Mouse (Mus musculus) forebrain, embryonic 15.5 days (tissue): ENCODE measurements around the gene Eral1. TPM values are rescaled to one million over a fixed set of nuclear protein-coding genes. Genes with fewer than 3 reads are reported as not detected.

Experiments
- ATAC-seq: fragments of 200-750 bp; cut with Nextera tagmentation; replicated peaks from 2 replicates; pipeline ENCODE4 v1.8.0; 2017; ENCODE audit warnings: mild to moderate bottlenecking, moderate TSS enrichment, moderate library complexity
- H3K27ac ChIP-seq: fragments of 300-500 bp; sonication (generic); replicated peaks from 2 replicates; pipeline ENCODE4 v1.5.1; 2015; ENCODE audit warnings: mild to moderate bottlenecking, inconsistent platforms
- H3K27me3 ChIP-seq: fragments of 300-500 bp; sonication (generic); 2 replicates; pipeline ENCODE4 v1.6.1; 2015; ENCODE audit warnings: inconsistent platforms
- H3K36me3 ChIP-seq: fragments of 300-500 bp; sonication (generic); 2 replicates; pipeline ENCODE4 v1.6.1; 2015; ENCODE audit warnings: mild to moderate bottlenecking, inconsistent platforms
- H3K4me1 ChIP-seq: fragments of 300-500 bp; sonication (generic); 2 replicates; pipeline ENCODE4 v1.6.1; 2015; ENCODE audit warnings: inconsistent platforms
- H3K4me2 ChIP-seq: fragments of 300-500 bp; sonication (generic); replicated peaks from 2 replicates; pipeline ENCODE4 v1.6.1; 2015; ENCODE audit warnings: mild to moderate bottlenecking, inconsistent platforms
- H3K4me3 ChIP-seq: fragments of 300-500 bp; sonication (generic); 2 replicates; pipeline ENCODE4 v1.5.1; 2015; ENCODE audit warnings: mild to moderate bottlenecking, inconsistent platforms
- H3K9ac ChIP-seq: fragments of 300-500 bp; sonication (generic); replicated peaks from 2 replicates; pipeline ENCODE4 v1.6.1; 2015; ENCODE audit warnings: mild to moderate bottlenecking, inconsistent platforms
- H3K9me3 ChIP-seq: fragments of 300-500 bp; sonication (generic); 2 replicates; pipeline ENCODE4 v1.6.1; 2016; ENCODE audit warnings: inconsistent platforms
- WGBS: fragments of 180-500 bp; shearing (Covaris S2); methylation state at CpG from one replicate; pipeline ENCODE4 v1.1.7; 2015; ENCODE audit warnings: mixed read lengths; 5-methylcytosine and 5-hydroxymethylcytosine counted together
- polyA plus RNA-seq: library from polyadenylated mRNA; unstranded; fragments of >200 nt; fragmentation: Nextera tagmentation; extraction: Ambion mirVana; gene quantifications from 2 replicates; pipeline ENCODE4 v1.2.1, GENCODE M21; 2015

Gene Eral1
- polyA plus RNA-seq, 1 experiment from 2014 or later: 33.3 TPM

DNA sequence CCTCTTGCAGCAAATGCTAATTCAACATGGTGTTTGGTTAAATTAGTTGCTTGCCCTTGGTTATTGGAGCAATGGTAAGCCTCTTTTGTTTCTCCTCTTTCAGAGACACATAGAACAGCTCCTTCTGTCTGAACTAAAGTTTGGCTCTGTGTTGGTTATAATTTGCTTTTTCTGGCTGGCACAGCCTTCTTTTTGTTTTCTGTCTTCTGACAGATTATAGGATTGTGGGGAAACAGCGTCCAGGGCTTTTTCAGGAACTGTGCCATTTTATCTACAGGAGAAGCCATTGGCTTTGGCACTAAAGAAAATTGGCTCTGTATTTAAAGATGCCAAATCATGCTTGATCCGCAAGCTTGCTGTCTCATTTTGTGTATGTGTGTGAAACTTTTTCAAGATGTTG, 33.4 kb upstream of the Eral1 start:
- 15% methylated on average over 2 of the region's 2 CpGs for WGBS
- H3K27ac ChIP-seq: peak overlapping the region; percentile 90

DNA sequence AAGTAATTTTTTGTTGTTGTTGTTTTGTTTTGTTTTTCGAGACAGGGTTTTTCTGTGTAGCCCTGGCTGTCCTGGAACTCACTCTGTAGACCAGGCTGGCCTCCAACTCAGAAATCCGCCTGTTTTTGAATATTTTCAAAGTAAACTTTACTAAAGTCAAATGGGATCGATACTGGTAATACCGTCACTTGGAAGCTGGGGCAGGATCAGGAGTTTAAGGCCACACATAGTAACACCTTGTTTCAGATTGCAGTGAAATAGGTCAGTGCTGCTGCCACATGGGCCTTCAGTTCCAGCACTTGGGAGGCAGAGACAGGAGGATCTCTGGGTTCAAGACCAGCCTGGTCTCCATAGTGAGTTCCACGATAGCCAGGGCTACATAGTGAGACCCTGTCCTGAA, 24.3 kb upstream of the Eral1 start:
- Histone ChIP-seq H3K4me1 (no peaks in the 10 kb centered on the region), H3K9ac (no peak overlapping the region), H3K36me3 (peaks cover 4% of the 10 kb centered on the region; the same call in 1 of the 2 replicates), H3K4me2 (no peak overlapping the region), H3K27me3 (no peaks in the 10 kb centered on the region), H3K27ac (no peak overlapping the region), H3K9me3 (no peaks in the 10 kb centered on the region), H3K4me3 (no peak overlapping the region)
- WGBS: 93% methylated on average over 5 of the region's 5 CpGs
- no peak for ATAC-seq

More for the DNA sequence above, 33.4 kb upstream of the Eral1 start:
- Histone ChIP-seq H3K9ac (no peak overlapping the region), H3K36me3 (no peaks in the 10 kb centered on the region), H3K9me3 (no peaks in the 10 kb centered on the region), H3K4me2 (0 out of 2 replicates have a peak overlapping the region, but pooled peaks have one; percentile 76), H3K27me3 (no peaks in the 10 kb centered on the region), H3K4me1 (peaks cover 51% of the 10 kb centered on the region), H3K4me3 (no peak overlapping the region; the same call in 1 of the 2 replicates)
- peak; percentile 24; the same call in 1 of the 2 replicates for ATAC-seq

DNA sequence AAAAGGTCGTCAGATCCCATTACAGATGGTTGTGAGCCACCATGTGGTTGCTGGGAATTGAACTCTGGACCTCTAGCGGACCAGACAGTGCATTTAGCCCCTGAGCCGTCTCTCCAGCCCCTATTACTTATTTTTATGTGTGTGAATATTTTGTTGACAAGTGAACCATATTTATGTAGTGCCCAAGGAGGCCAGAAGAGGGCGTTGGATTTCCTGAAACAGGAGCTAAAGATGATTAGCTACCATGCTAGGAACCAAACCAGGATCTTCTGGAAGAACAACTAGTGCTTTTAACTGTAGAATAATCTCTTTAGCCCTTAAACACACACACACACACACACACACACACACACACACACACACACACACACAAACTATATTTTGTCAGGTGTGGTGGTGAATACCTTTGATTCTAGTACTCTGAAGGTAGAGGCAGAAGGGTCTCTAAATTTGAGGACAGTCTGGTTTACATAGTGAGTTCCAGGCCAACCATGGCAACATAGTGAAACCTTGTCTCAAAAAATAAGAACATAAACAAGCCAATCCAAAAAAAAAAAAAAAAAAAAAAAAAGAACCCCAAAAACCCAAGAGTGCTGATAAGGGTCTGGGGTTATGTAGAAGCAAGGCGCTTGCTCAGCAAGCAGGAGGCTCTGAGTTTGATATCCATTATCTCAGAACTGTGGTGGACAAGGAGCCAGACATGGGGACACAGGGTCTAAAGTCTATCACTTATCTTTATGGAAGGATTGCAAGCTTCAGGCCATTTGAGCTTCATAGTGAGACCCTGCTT, 23.0 kb upstream of the Eral1 start:
- Histone ChIP-seq H3K4me3 (no peak overlapping the region), H3K4me2 (no peak overlapping the region), H3K27me3 (no peaks in the 10 kb centered on the region), H3K4me1 (peaks cover 2% of the 10 kb centered on the region; the same call in 1 of the 2 replicates), H3K9me3 (no peaks in the 10 kb centered on the region), H3K9ac (no peak overlapping the region), H3K36me3 (peaks cover 4% of the 10 kb centered on the region; the same call in 1 of the 2 replicates), H3K27ac (no peak overlapping the region)
- ATAC-seq: no peak
- WGBS: 71% methylated on average over 5 of the region's 5 CpGs

- Histone ChIP-seq H3K4me1 (peaks cover 10% of the 10 kb centered on the region), H3K4me2 (no peak overlapping the region), H3K9ac (no peak overlapping the region), H3K27me3 (no peaks in the 10 kb centered on the region), H3K9me3 (no peaks in the 10 kb centered on the region), H3K36me3 (peaks cover 4% of the 10 kb centered on the region; the same call in 1 of the 2 replicates), H3K4me3 (no peak overlapping the region), H3K27ac (no peak overlapping the region)
- WGBS: 94% methylated on average over 5 of the region's 5 CpGs
- no peak for ATAC-seq
Observed at GRCm38 (mm10) chr11:78102142-78102541, 22.0 kb upstream of the Eral1 start.

DNA sequence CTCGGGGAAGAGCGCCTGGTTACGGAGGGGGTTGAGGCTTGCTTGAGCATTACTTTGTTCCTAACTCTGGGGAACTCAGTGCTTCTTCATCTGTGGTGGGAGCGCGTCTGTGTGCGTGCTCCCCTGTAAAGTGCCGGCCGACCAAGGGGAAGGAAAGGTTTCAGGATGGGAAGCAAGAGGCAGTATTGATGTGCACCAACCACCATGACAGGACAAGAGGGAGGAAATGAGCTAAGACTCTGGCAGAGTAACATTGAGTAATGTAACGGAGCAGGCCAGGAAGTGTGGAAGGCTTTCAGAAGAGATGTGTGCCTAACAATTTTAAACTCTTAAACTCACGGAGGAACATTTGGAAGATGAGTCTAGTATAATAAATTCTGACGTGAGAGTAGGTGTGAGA, 20.6 kb upstream of the Eral1 start:
- H3K9me3 ChIP-seq: no peaks in the 10 kb centered on the region
- no peak for ATAC-seq
- 94% methylated on average over 11 of the region's 11 CpGs for WGBS
- H3K4me2 ChIP-seq: no peak overlapping the region
- H3K27ac ChIP-seq: no peak overlapping the region
- H3K4me3 ChIP-seq: no peak overlapping the region
- no peaks in the 10 kb centered on the region for H3K27me3 ChIP-seq
- H3K36me3 ChIP-seq: no peaks in the 10 kb centered on the region
- H3K9ac ChIP-seq: no peak overlapping the region
- peaks cover 22% of the 10 kb centered on the region for H3K4me1 ChIP-seq

DNA sequence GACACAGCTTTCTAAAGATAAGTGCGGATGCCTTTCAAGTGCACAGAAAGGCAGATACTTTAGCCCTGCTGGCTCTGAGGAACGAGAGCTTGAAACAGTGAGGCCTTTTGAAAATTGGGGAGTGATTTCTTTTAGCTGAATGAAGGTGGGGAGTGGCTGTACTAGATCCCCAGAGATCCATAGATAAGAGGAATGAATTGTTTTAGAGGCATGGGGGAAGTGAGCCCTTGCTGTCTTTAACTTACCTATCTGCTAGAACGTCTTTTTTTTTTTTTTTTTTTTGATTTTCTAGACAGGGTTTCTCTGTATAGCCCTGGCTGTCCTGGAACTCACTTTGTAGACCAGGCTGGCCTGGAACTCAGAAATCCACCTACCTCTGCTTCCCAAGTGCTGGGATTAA, 16.9 kb upstream of the Eral1 start:
- H3K27ac ChIP-seq: no peak overlapping the region
- peak overlapping the region; percentile 6 for H3K4me2 ChIP-seq
- H3K4me3 ChIP-seq: 0 out of 2 replicates have a peak overlapping the region, but pooled peaks have one; percentile 1
- no peaks in the 10 kb centered on the region for H3K27me3 ChIP-seq
- no peaks in the 10 kb centered on the region for H3K9me3 ChIP-seq
- H3K36me3 ChIP-seq: no peaks in the 10 kb centered on the region
- no peak for ATAC-seq
- peaks cover 31% of the 10 kb centered on the region for H3K4me1 ChIP-seq
- no peak overlapping the region for H3K9ac ChIP-seq
- WGBS: 38% methylated on average over 3 of the region's 3 CpGs

DNA sequence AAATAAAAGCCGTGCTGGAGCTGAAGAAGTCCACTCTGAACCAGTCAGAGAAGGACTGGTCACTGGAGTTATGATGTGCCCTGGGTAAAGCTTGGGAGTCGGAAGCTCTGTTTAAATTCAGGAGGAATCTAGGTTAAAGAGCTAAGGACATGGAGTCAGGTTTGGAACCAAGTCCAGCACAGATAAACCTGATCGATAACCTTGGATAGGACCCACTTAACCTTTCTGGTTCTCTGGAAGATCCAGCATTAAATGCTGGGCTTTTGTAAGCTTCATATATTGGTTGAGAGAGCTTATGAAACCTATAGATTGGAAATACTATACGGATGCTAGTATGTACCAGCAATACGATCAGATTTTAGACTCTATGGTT, 14.9 kb upstream of the Eral1 start:
- Histone ChIP-seq H3K9me3 (no peaks in the 10 kb centered on the region), H3K27ac (peak overlapping the region; percentile 69)

GRCm38 (mm10) chr11:78094504-78095143, 14.4 kb upstream of the Eral1 start, which contains the start of gene Fam222b:
Gene Fam222b, plus strand, starts transcription at chr11:78094660.
- H3K9me3 ChIP-seq: no peaks in the 10 kb centered on the region
- H3K4me3 ChIP-seq: peak within 1 kb of the TSS; percentile 73
- peak within 1 kb of the TSS; percentile 86 for H3K4me2 ChIP-seq
- peaks cover 31% of the 10 kb centered on the region for H3K4me1 ChIP-seq
- no peaks in the 10 kb centered on the region for H3K27me3 ChIP-seq
- ATAC-seq: peak; percentile 96
- peak within 1 kb of the TSS; percentile 88 for H3K9ac ChIP-seq
- no peaks in the 10 kb centered on the region for H3K36me3 ChIP-seq
- H3K27ac ChIP-seq: peak within 1 kb of the TSS; percentile 69
- WGBS: under 1% methylated on average over 38 of the region's 38 CpGs

More for the DNA sequence above, 14.9 kb upstream of the Eral1 start:
- Histone ChIP-seq H3K36me3 (no peaks in the 10 kb centered on the region), H3K9ac (peak overlapping the region; percentile 88), H3K4me2 (peak overlapping the region; percentile 86), H3K27me3 (no peaks in the 10 kb centered on the region), H3K4me1 (peaks cover 31% of the 10 kb centered on the region), H3K4me3 (peak overlapping the region; percentile 73)
- no peak for ATAC-seq
- 28% methylated on average over 5 of the region's 5 CpGs for WGBS

DNA sequence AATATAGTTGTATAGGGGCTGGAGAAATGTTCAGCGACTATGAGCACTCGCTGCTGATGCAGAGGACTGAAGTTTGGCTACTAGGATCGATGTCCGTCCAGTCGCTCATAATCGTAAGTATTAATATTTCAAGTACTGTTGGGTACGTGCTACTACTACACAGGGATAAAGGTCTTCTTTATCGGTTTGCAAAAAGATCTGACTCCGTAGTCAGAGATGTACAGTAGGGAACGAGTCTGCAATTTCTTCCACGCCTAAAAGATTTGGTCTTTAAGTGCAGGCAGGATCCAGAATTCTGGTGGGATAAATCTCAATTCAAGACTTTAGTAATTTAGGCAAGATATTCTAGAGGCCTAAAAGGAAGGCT, 13.9 kb upstream of the Eral1 start:
- H3K9ac ChIP-seq: peak overlapping the region; percentile 88
- H3K27me3 ChIP-seq: no peaks in the 10 kb centered on the region
- H3K4me1 ChIP-seq: peaks cover 31% of the 10 kb centered on the region
- peak overlapping the region; percentile 73 for H3K4me3 ChIP-seq
- H3K4me2 ChIP-seq: peak overlapping the region; percentile 86
- peak; percentile 45 for ATAC-seq
- no peaks in the 10 kb centered on the region for H3K36me3 ChIP-seq
- H3K27ac ChIP-seq: peak overlapping the region; percentile 69
- H3K9me3 ChIP-seq: no peaks in the 10 kb centered on the region
- 56% methylated on average over 11 of the region's 11 CpGs for WGBS

DNA sequence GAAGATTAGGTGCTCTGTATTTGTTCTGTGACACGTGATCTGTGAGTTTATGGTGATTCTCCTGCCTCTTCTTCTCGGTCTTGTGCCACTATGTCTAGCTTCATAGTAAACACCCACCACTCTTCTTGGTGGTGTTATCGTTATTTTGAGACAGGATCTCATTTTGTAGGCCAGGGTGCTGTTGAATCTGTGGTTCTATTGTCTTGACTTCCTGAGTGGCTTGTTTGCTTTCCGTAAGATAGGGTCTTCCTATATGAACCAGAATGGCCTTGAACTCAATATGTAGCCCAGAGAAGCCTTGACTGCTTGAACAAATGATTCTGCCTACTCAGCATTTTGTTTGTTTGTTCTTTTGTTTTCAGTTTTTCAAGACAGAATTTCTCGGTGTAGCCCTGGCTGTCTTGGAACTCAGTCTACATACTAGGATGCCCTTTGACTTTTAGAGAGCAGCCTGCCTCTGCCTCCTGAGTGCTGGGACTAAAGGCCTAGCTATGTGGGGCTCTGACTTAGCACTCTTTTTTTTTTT, 7.6 kb upstream of the Eral1 start:
- no peak overlapping the region for H3K27ac ChIP-seq
- no peak overlapping the region for H3K4me2 ChIP-seq
- H3K9me3 ChIP-seq: no peaks in the 10 kb centered on the region
- no peaks in the 10 kb centered on the region for H3K4me1 ChIP-seq
- H3K27me3 ChIP-seq: peaks cover 4% of the 10 kb centered on the region; the same call in 1 of the 2 replicates
- 80% methylated on average over 5 of the region's 5 CpGs for WGBS
- H3K9ac ChIP-seq: no peak overlapping the region
- H3K36me3 ChIP-seq: no peaks in the 10 kb centered on the region
- no peak overlapping the region for H3K4me3 ChIP-seq
- ATAC-seq: no peak

DNA sequence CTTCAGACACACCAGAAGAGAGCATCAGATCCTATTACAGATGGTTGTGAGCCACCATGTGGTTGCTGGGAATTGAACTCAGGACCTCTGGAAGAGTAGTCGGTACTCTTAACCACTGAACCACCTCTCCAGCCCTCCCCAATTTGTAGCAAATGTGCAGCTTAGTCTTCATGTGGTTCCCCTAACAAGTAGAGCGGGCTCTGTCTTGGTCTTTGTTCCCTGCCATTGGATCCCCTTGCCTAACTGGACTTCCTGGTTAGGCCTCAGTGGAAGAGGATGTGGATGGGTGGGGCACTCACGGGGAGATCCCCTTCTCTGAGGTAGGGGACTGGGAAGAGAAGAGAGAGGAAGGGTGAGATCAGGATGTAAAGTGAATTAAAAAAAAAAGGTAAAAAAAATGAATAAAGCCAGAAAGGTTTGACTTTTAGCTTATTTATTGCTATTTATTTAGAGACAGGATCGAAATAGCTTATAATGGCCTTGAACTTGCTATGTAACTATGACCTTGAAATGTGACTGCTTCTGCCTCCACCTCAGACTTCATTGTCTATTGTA, 6.8 kb upstream of the Eral1 start:
- peaks cover 4% of the 10 kb centered on the region; the same call in 1 of the 2 replicates for H3K27me3 ChIP-seq
- no peak for ATAC-seq
- no peaks in the 10 kb centered on the region for H3K9me3 ChIP-seq
- WGBS: 79% methylated on average over 4 of the region's 4 CpGs
- no peak overlapping the region for H3K4me3 ChIP-seq
- no peak overlapping the region for H3K27ac ChIP-seq
- H3K9ac ChIP-seq: no peak overlapping the region
- no peaks in the 10 kb centered on the region for H3K36me3 ChIP-seq
- H3K4me2 ChIP-seq: no peak overlapping the region
- no peaks in the 10 kb centered on the region for H3K4me1 ChIP-seq

DNA sequence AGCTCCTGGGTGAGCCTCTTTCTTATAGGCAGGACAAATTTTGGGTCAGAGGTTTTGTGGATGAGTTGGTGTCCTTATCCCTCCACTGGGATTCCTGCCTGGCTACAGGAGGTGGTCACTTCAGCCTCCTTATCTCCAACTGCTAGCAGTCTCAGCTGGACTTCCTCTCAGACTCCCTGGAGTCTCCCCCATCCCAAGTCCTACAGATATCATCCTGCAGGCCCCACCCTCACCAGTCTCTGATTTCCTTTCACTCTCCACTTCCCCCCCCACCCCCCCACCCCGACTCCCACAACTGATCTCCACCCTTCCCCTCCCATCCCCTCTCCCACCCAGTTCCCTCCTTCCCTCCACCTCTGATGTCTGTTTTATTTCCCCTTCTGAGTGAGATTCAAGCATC, 3.4 kb upstream of the Eral1 start:
- 73% methylated on average over 1 of the region's 1 CpGs for WGBS
- Histone ChIP-seq H3K4me3 (no peak overlapping the region), H3K4me2 (no peak overlapping the region), H3K9ac (no peak overlapping the region), H3K9me3 (no peaks in the 10 kb centered on the region), H3K27ac (no peak overlapping the region), H3K4me1 (peaks cover 16% of the 10 kb centered on the region), H3K36me3 (no peaks in the 10 kb centered on the region), H3K27me3 (peaks cover 4% of the 10 kb centered on the region; the same call in 1 of the 2 replicates)
- ATAC-seq: no peak
